Mouse (Mus musculus): Measurements from ENCODE around the gene Siglecg.
"Not testable (repeated sequence)": the region's sequence is repeated elsewhere in the genome, so short reads cannot be mapped to it uniquely, and the experiment has no call there.

Siglecg gene

GRCm38 (mm10) chr7:43408131-43408553 lies at the start of gene Siglecg:
Gene Siglecg (plus strand): TSS chr7:43408204.
- no peak for DNase-seq (ENCODE audit: low spot score)

GRCm38 (mm10) chr7:43358556-43358955 lies 49.4 kb upstream of the Siglecg start:
- no peak for DNase-seq (ENCODE audit: low spot score)

- DNase-seq (ENCODE audit: low spot score) = no peak
Observed at GRCm38 (mm10) chr7:43361442-43361841, 46.6 kb upstream of the Siglecg start.

- no peak for DNase-seq (ENCODE audit: low spot score)
Observed at GRCm38 (mm10) chr7:43362021-43362420, 46.0 kb upstream of the Siglecg start.

GRCm38 (mm10) chr7:43378226-43378625 lies 29.8 kb upstream of the Siglecg start:
- DNase-seq (ENCODE audit: low spot score) = peak; percentile 7

GRCm38 (mm10) chr7:43392349-43393121 lies 15.5 kb upstream of the Siglecg start:
- DNase-seq (ENCODE audit: low spot score) = peak; percentile 31

- DNase-seq (ENCODE audit: low spot score) = no peak
Observed at GRCm38 (mm10) chr7:43399501-43399900, 8.5 kb upstream of the Siglecg start.

- DNase-seq (ENCODE audit: low spot score) = no peak
Observed at GRCm38 (mm10) chr7:43402718-43403117, 5.3 kb upstream of the Siglecg start.

GRCm38 (mm10) chr7:43407573-43407972 lies 431 bp upstream of the Siglecg start:
- DNase-seq (ENCODE audit: low spot score) = no peak

- no peak for DNase-seq (ENCODE audit: low spot score)
Observed at GRCm38 (mm10) chr7:43409084-43409483, 1.1 kb downstream of the Siglecg start.

- DNase-seq (ENCODE audit: low spot score) = not testable (repeated sequence)
Observed at GRCm38 (mm10) chr7:43411724-43412123, 3.7 kb downstream of the Siglecg start.

GRCm38 (mm10) chr7:43417298-43417697 lies 9.3 kb downstream of the Siglecg start:
- no peak for DNase-seq (ENCODE audit: low spot score)

GRCm38 (mm10) chr7:43422995-43423617 lies 15.1 kb downstream of the Siglecg start:
- peak; percentile 82 for DNase-seq (ENCODE audit: low spot score)

GRCm38 (mm10) chr7:43423991-43424625 lies 16.1 kb downstream of the Siglecg start:
- no peak for DNase-seq (ENCODE audit: low spot score)

- no peak for DNase-seq (ENCODE audit: low spot score)
Observed at GRCm38 (mm10) chr7:43427406-43427805, 19.4 kb downstream of the Siglecg start, which contains the start of gene Lim2. Gene Lim2 (plus strand): TSS chr7:43427670.

GRCm38 (mm10) chr7:43429500-43429899 lies 21.5 kb downstream of the Siglecg start:
- DNase-seq (ENCODE audit: low spot score) = no peak

- no peak for DNase-seq (ENCODE audit: low spot score)
Observed at GRCm38 (mm10) chr7:43432891-43433290, 24.9 kb downstream of the Siglecg start.

GRCm38 (mm10) chr7:43434676-43435075 lies 26.7 kb downstream of the Siglecg start:
- DNase-seq (ENCODE audit: low spot score) = no peak

- no peak for DNase-seq (ENCODE audit: low spot score)
Observed at GRCm38 (mm10) chr7:43436341-43437255, 28.6 kb downstream of the Siglecg start, which contains the start of gene Nkg7. Gene Nkg7 (plus strand): TSS chr7:43437073.

GRCm38 (mm10) chr7:43438611-43439010 lies 30.6 kb downstream of the Siglecg start:
- DNase-seq (ENCODE audit: low spot score) = no peak

- no peak for DNase-seq (ENCODE audit: low spot score)
Observed at GRCm38 (mm10) chr7:43440482-43440881, 32.5 kb downstream of the Siglecg start, which contains the start of gene Cldnd2. Gene Cldnd2 (plus strand): TSS chr7:43440782.

GRCm38 (mm10) chr7:43441071-43441470 lies 33.1 kb downstream of the Siglecg start:
- no peak for DNase-seq (ENCODE audit: low spot score)
